Mouse (Mus musculus): ENCODE measurements around the gene Fyn.

Fyn gene

DNA sequence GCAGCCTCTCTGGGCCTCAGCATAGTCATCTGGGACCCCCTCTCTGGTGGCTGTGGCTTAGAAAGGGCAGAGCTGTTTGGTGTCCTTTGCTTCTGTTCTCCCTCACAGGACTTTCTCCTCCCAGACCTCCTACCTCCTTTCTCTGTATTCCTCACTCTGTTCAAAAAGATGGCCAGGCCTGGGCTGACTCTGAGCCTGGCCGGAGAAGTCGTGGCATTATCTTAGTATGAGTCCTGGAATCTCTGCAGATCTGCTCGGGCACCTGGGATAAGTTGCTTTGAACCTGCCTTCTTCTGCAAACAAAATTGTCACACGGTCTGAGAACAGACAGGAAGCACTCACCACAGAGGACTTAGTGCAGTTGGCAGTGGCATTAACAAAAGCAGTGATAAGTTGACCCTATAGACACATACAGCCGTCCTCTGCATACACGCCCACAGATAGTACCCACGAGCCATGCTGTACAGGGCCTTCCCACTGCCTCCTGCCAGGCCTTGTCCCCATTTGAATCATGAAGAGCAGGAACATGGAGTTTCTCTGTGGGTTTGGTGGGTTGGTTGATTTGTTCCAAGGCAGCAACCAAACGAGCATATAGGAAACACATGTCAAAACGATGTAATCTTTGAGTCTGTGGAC is 171.5 kb downstream of the Fyn start:
- DNase-seq (ENCODE audit: low spot score): no peak

- peak; percentile 73 for DNase-seq (ENCODE audit: low spot score)
These were observed 172.3 kb downstream of the Fyn start for GRCm38 (mm10) chr10:39540995-39541394.

DNA sequence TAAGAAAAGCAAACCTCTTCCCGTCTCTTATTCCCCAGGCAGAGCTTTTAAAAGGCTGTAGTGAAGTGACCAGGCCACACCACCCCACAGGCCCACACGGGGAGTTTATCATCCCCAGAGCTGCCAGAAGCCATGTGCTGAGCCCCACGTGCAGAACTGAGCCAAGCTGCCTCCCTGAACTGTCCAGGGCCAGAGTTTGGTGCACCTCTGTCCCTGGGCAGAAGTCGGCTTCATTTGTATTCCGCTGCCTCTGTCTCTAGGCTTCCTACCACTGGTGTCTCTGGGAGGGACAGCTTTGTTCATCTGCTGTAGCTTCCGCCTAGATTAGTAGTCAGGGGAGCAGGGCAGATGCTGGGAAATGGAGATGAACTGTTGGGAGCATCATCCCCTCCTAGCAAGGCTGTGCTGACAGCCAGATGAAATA is 172.8 kb downstream of the Fyn start:
- no peak for DNase-seq (ENCODE audit: low spot score)

DNA sequence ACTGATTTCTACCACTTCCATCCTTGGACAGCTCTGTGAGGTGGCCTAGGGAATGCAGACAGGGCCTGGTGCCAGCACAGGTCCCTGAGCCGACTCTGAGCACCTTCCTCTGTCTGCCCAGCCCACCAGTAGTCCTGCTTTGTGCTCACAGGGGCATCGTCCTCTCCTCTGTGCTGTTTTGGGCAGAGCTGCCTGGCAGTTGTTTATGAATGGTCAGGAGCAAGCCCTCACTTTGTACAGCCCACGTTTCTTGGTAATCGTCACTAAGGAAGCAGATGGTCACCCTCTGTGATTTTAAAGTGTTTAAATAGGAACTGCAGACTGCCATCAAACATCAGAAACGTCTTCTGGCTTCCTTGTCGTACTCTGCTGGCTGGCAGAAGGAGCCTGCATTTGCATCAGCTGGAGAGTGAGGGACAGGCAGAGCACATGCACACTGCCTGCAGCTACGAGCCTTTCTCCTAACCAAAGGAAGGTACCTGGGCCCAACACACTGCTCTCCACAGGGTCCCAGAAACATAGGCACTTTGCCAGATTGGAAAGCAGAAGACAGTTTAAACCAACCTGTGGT is 173.4 kb downstream of the Fyn start:
- no peak for DNase-seq (ENCODE audit: low spot score)

DNA sequence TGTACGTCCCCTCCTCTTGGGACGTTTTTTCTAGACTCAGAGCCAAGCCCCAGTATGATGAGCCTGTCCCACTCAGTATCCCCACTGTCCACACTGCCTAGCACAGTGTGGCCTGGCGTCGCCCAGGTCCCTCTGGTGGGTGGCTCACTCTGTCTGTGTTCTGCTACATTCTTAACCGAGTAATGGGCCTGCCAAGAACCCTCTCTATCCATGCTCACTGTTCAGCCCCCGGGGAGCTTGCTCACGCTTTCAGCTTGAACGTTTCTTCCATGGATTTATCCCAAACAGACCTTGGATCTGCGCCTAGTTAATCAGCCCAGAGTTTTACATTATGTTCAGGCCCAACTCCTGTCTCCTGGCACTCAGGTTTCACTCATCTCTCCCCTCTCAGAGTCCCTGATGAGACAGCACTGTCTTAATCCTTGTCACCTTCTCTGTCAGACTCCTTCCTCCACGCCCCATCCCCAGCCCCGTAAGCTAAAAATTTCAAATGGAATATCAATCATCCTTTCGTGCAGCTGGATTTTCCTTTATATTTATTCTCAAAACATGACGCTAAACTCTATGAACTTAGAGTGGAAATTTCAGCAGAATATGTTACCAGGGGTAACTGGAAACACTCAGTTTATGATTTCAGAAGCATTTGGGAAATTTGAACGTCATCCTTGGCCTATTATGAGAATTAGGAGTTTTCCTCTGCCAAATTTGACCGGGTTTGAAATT is 174.0 kb downstream of the Fyn start:
- DNase-seq (ENCODE audit: low spot score): no peak

GRCm38 (mm10) chr10:39543258-39543770 is 174.7 kb downstream of the Fyn start:
- DNase-seq (ENCODE audit: low spot score): no peak

DNA sequence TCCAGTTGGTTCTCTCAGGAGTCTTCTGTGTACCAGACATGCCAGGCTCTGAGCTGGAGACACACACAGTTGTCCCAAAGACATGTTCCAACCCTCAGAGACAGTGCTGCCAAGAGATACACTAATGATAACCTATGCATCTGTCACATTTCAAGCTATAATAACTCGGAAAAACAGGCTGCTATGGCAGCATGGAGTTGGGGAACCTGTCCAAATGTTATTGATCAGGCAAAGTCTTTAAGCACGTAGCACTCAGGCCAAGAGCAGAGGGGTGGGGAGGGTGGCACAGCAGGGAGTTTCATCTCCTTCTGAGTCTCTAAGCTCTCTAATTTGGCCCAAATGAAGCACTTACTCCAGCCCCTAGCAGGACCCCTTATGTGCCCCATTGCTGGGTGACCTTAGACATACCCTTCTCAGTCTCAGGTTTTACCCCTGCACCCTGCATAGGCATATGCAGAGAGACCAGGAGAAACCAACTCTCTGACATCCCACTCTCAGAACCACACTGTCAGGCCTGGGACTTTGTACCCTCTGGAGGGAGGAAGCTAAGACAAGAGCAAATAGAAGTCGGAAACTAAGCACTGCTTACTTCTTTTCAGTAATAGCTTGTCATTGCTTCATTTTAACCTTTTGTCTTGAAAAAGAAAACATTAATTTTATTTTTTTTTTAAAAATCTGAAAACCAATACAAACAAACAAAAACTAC is 178.9 kb downstream of the Fyn start:
- no peak for DNase-seq (ENCODE audit: low spot score)

- DNase-seq (ENCODE audit: low spot score): no peak
These were observed 182.1 kb downstream of the Fyn start for GRCm38 (mm10) chr10:39550791-39551190.

DNA sequence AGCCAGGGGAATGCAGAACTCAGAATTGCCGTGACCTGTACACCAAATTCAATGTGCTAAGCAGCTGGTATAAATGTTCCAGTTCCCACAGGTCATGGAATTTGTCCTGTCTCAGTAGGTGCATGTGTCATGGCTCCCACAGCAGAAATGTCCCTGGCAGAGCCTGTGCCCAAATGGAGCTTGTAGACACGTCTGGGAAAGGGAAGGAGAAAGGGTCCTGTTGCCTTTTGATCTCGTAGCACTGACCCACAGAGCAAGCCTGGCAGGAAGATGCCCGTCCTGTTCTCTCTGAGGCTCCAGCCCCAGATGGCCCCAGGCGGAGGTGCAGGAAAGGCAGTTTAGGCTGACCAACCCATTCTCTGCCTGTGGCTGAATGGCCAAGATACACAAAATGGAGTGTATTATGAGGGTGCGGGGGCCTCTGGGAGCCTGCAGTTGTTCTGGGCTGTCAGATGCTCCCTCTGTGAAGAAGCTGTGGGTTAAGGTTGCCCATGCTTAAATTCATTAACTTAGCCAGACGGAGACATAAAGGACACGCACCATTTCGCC is 183.1 kb downstream of the Fyn start:
- no peak for DNase-seq (ENCODE audit: low spot score)

- DNase-seq (ENCODE audit: low spot score): no peak
These were observed 183.7 kb downstream of the Fyn start for GRCm38 (mm10) chr10:39552351-39552814.

- no peak for DNase-seq (ENCODE audit: low spot score)
These were observed 184.2 kb downstream of the Fyn start for GRCm38 (mm10) chr10:39552903-39553302.

GRCm38 (mm10) chr10:39555289-39555715 is 186.6 kb downstream of the Fyn start:
- DNase-seq (ENCODE audit: low spot score): no peak

- no peak for DNase-seq (ENCODE audit: low spot score)
These were observed 187.1 kb downstream of the Fyn start for GRCm38 (mm10) chr10:39555740-39556139.

DNA sequence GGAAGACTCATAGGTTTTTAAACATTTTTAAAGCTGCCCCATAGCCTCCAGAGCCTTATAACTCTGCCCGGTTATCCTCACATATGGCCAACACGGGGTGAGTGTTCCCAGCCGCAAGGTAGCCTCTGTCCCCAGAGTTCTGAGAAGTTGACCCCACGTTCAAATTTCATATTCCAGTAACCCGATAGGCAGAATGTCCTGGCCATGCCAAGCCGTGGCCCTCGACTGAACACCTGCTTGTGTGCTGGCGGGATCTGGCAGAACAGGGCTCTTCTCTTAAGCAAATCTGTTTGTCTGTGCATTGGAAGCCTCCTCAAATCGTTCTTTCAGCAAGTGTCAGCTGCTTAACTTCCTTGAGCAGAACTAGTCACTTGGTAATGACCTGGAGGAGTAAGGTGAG is 188.7 kb downstream of the Fyn start:
- DNase-seq (ENCODE audit: low spot score): no peak

- DNase-seq (ENCODE audit: low spot score): peak; percentile 88
These were observed 189.2 kb downstream of the Fyn start for GRCm38 (mm10) chr10:39557851-39558250.

GRCm38 (mm10) chr10:39558492-39559005 is 189.9 kb downstream of the Fyn start:
- no peak for DNase-seq (ENCODE audit: low spot score)

GRCm38 (mm10) chr10:39559321-39559720 is 190.7 kb downstream of the Fyn start:
- DNase-seq (ENCODE audit: low spot score): no peak

DNA sequence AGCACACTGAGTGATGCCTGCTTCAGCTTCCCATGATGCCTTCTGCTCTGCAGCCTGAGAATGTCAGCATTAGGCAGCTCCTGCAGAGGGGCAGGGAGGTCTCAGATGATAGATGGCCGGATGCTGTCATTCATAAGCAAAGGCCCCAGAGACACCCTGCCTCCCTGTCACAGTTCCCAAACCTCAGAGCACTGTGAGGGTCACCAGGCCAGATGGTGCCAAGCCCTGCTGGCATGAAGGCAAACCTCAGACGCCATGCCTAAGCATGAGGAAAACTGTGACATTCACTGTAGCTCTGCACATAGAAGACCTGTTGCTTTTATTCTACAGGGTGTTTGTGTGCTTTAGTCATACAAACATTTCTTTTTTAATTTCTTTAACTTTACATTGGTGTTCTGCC is 193.7 kb downstream of the Fyn start:
- no peak for DNase-seq (ENCODE audit: low spot score)

DNA sequence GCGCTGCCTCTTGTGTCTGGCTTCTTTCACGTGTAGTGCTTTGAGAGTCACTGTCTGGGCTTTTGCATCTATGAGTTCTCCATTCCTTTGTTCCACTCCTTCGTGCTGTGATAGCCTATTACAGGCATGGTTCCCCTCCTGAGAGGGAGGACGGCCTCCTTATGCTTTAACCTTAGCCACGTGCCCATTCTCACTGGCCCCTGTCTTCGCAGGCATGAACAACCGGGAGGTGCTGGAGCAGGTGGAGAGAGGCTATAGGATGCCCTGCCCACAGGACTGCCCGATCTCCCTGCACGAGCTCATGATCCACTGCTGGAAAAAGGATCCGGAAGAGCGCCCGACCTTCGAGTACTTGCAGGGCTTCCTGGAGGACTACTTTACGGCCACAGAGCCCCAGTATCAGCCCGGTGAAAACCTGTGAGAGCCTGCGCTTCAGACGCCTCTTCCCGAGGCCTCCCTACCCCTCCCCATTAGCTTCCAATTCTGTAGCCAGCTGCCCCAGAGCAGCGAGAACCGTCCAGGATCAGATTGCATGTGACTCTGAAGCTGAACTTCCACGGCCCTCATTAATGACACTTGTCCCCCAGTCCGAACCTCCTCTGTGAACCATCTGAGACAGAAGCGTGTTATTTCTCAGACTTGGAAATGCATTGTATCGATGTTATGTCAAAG is 195.0 kb downstream of the Fyn start:
- DNase-seq (ENCODE audit: low spot score): no peak

GRCm38 (mm10) chr10:39566901-39567300 is 198.2 kb downstream of the Fyn start:
- DNase-seq (ENCODE audit: low spot score): no peak

DNA sequence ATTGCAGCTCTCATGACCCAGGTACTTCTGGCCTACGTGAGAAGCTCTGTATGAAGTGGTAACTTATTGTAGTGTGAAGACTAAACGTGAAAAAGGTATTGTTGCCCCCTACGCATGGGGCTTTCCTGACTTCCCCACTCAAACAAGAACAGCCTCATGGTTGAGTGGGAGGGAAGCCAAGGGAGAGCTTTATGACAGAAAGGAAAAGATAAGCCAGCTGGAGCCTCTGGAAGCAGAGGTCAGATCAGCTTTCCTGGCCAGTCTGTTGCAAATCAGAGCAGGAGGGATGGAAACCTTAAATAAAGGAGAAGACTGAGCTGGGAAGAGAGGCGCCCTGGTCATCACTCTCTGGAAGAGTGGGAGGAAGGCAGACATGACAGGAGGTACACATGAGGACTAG is 200.3 kb downstream of the Fyn start:
- no peak for DNase-seq (ENCODE audit: low spot score)
